Mouse (Mus musculus): ENCODE data around the gene Gm20696.
A peak's percentile ranks its signal among the peaks of the same experiment; 100 is the strongest.

The Gm20696 gene

GRCm38 (mm10) chr6:99666318-99667171 is at the start of gene Gm20696, which contains the start of gene Eif4e3:
Gm20696 (minus strand) TSS chr6:99666797.
Eif4e3 (minus strand) TSS chr6:99666771.
- peak; percentile 3; the same call in 1 of the 2 replicates for ATAC-seq (ENCODE audit: low TSS enrichment)

- no peak for ATAC-seq (ENCODE audit: low TSS enrichment)
Observed at GRCm38 (mm10) chr6:99715913-99716312, 49.3 kb upstream of the Gm20696 start.

- ATAC-seq (ENCODE audit: low TSS enrichment), result no peak
Observed at GRCm38 (mm10) chr6:99715191-99715590, 48.6 kb upstream of the Gm20696 start.

GRCm38 (mm10) chr6:99713256-99713655 is 46.7 kb upstream of the Gm20696 start:
- no peak for ATAC-seq (ENCODE audit: low TSS enrichment)

GRCm38 (mm10) chr6:99711576-99712101 is 45.0 kb upstream of the Gm20696 start:
- ATAC-seq (ENCODE audit: low TSS enrichment), result no peak

- ATAC-seq (ENCODE audit: low TSS enrichment), result no peak
Observed at GRCm38 (mm10) chr6:99700484-99700883, 33.9 kb upstream of the Gm20696 start.

- peak; percentile 10; the same call in 1 of the 2 replicates for ATAC-seq (ENCODE audit: low TSS enrichment)
Observed at GRCm38 (mm10) chr6:99692916-99693841, 26.6 kb upstream of the Gm20696 start.

- ATAC-seq (ENCODE audit: low TSS enrichment), result peak; percentile 56
Observed at GRCm38 (mm10) chr6:99692206-99692915, 25.8 kb upstream of the Gm20696 start, which contains the start of gene Gpr27. Gpr27 (plus strand) TSS chr6:99692679.

- ATAC-seq (ENCODE audit: low TSS enrichment), result peak; percentile 1; the same call in 1 of the 2 replicates
Observed at GRCm38 (mm10) chr6:99691666-99692205, 25.1 kb upstream of the Gm20696 start.

GRCm38 (mm10) chr6:99688513-99688912 is 21.9 kb upstream of the Gm20696 start:
- ATAC-seq (ENCODE audit: low TSS enrichment), result no peak

- ATAC-seq (ENCODE audit: low TSS enrichment), result no peak
Observed at GRCm38 (mm10) chr6:99684899-99685298, 18.3 kb upstream of the Gm20696 start.

- ATAC-seq (ENCODE audit: low TSS enrichment), result no peak
Observed at GRCm38 (mm10) chr6:99683974-99684373, 17.4 kb upstream of the Gm20696 start.

GRCm38 (mm10) chr6:99678108-99678507 is 11.5 kb upstream of the Gm20696 start:
- ATAC-seq (ENCODE audit: low TSS enrichment), result peak; percentile 81

- ATAC-seq (ENCODE audit: low TSS enrichment), result no peak
Observed at GRCm38 (mm10) chr6:99677325-99677724, 10.7 kb upstream of the Gm20696 start.

- no peak for ATAC-seq (ENCODE audit: low TSS enrichment)
Observed at GRCm38 (mm10) chr6:99674482-99674881, 7.9 kb upstream of the Gm20696 start.

GRCm38 (mm10) chr6:99671768-99672167 is 5.2 kb upstream of the Gm20696 start:
- ATAC-seq (ENCODE audit: low TSS enrichment), result no peak

- peak; percentile 29; the same call in 1 of the 2 replicates for ATAC-seq (ENCODE audit: low TSS enrichment)
Observed at GRCm38 (mm10) chr6:99670481-99671119, 4.0 kb upstream of the Gm20696 start.

GRCm38 (mm10) chr6:99669481-99670325 is 3.1 kb upstream of the Gm20696 start:
- ATAC-seq (ENCODE audit: low TSS enrichment), result peak; percentile 68

- peak; percentile 1; the same call in 1 of the 2 replicates for ATAC-seq (ENCODE audit: low TSS enrichment)
Observed at GRCm38 (mm10) chr6:99667290-99667689, 693 bp upstream of the Gm20696 start.
